Mouse (Mus musculus) midbrain, embryonic 13.5 days (tissue): ENCODE data around the gene Krtap14. TPM values are rescaled to one million over a fixed set of nuclear protein-coding genes. Genes with fewer than 3 reads are reported as not detected.

Experiments used
- ATAC-seq: fragments of 200-750 bp; cut with Nextera tagmentation; 2 replicates; pipeline ENCODE4 v1.8.0; 2017; ENCODE audit warnings: mild to moderate bottlenecking, moderate TSS enrichment, moderate library complexity
- H3K27ac ChIP-seq: fragments of 300-500 bp; sonication (generic); 2 replicates; pipeline ENCODE4 v1.5.1; 2015; ENCODE audit warnings: inconsistent platforms, mild to moderate bottlenecking, moderate library complexity
- H3K27me3 ChIP-seq: fragments of 300-500 bp; sonication (generic); 2 replicates; pipeline ENCODE4 v1.6.1; 2015; ENCODE audit warnings: mild to moderate bottlenecking, inconsistent platforms
- H3K36me3 ChIP-seq: fragments of 300-500 bp; sonication (generic); 2 replicates; pipeline ENCODE4 v1.6.1; 2015; ENCODE audit warnings: mild to moderate bottlenecking, inconsistent platforms
- H3K4me1 ChIP-seq: fragments of 300-500 bp; sonication (generic); replicated peaks from 2 replicates; pipeline ENCODE4 v1.6.1; 2015; ENCODE audit warnings: inconsistent platforms
- H3K4me2 ChIP-seq: fragments of 300-500 bp; sonication (generic); replicated peaks from 2 replicates; pipeline ENCODE4 v1.6.1; 2015; ENCODE audit warnings: moderate library complexity, mild to moderate bottlenecking, inconsistent platforms
- H3K4me3 ChIP-seq: fragments of 300-500 bp; sonication (generic); replicated peaks from 2 replicates; pipeline ENCODE4 v1.5.1; 2015; ENCODE audit warnings: mild to moderate bottlenecking, inconsistent platforms
- H3K9ac ChIP-seq: fragments of 300-500 bp; sonication (generic); replicated peaks from 2 replicates; pipeline ENCODE4 v1.6.1; 2015; ENCODE audit warnings: mild to moderate bottlenecking, inconsistent platforms
- H3K9me3 ChIP-seq: fragments of 300-500 bp; sonication (generic); 2 replicates; pipeline ENCODE4 v1.6.1; 2016; ENCODE audit warnings: mild to moderate bottlenecking, inconsistent platforms
- WGBS: fragments of 180-500 bp; shearing (Covaris S2); methylation state at CpG from one replicate; pipeline ENCODE4 v1.1.7; 2015; 5-methylcytosine and 5-hydroxymethylcytosine counted together
- polyA plus RNA-seq: library from polyadenylated mRNA; unstranded; fragments of >200 nt; fragmentation: Nextera tagmentation; extraction: Ambion mirVana; gene quantifications from 2 replicates; pipeline ENCODE4 v1.2.1, GENCODE M21; 2015

The Krtap14 gene
- polyA plus RNA-seq, 1 experiment from 2014 or later = not detected

- Histone ChIP-seq H3K36me3 (no peaks in the 10 kb centered on the region), H3K4me1 (no peaks in the 10 kb centered on the region), H3K4me3 (no peak within 1 kb of the TSS), H3K27ac (no peak within 1 kb of the TSS), H3K4me2 (no peak within 1 kb of the TSS), H3K27me3 (no peaks in the 10 kb centered on the region), H3K9me3 (no peaks in the 10 kb centered on the region), H3K9ac (no peak within 1 kb of the TSS)
- ATAC-seq = no peak
- WGBS = 95% methylated on average over 2 of the region's 2 CpGs
These were observed 51.8 kb downstream of the Krtap14 start, which contains the start of gene 2310057N15Rik for GRCm38 (mm10) chr16:88774106-88774505. Gene 2310057N15Rik (minus strand): TSS chr16:88774206.

Other genes starting within 250 kb of the Krtap14 start
- gene Krtap24-1, start 213.9 kb downstream of the Krtap14 start, polyA plus RNA-seq = not detected in 2 replicates
- gene 2310079G19Rik, start 198.5 kb downstream of the Krtap14 start, polyA plus RNA-seq = not detected in 2 replicates
- not detected in 2 replicates for gene Krtap26-1, start 178.3 kb downstream of the Krtap14 start, polyA plus RNA-seq
- not detected in 2 replicates for gene Krtap27-1, start 154.5 kb downstream of the Krtap14 start, polyA plus RNA-seq
- not detected in 2 replicates for gene 2310061N02Rik, start 118.2 kb downstream of the Krtap14 start, polyA plus RNA-seq
- gene Krtap13-1, start 97.3 kb downstream of the Krtap14 start, polyA plus RNA-seq = not detected in 2 replicates
- gene Krtap13, start 74.5 kb downstream of the Krtap14 start, polyA plus RNA-seq = not detected in 2 replicates
- gene 2310034C09Rik, start 67.3 kb downstream of the Krtap14 start, polyA plus RNA-seq = not detected in 2 replicates
- not detected in 2 replicates for gene 2310057N15Rik, start 51.9 kb downstream of the Krtap14 start, polyA plus RNA-seq
- not detected in 2 replicates for gene Gm5965, start 48.2 kb downstream of the Krtap14 start, polyA plus RNA-seq
- gene Gm20741, start 13.9 kb downstream of the Krtap14 start, polyA plus RNA-seq = not detected in 2 replicates
- gene Krtap15, start 5.9 kb downstream of the Krtap14 start, polyA plus RNA-seq = not detected in 2 replicates
- gene Krtap19-1, start 43.3 kb upstream of the Krtap14 start, polyA plus RNA-seq = not detected in 2 replicates
- gene Krtap19-2, start 48.1 kb upstream of the Krtap14 start, polyA plus RNA-seq = not detected in 2 replicates
- gene Krtap19-3, start 51.9 kb upstream of the Krtap14 start, polyA plus RNA-seq = not detected in 2 replicates
- gene Krtap19-4, start 58.9 kb upstream of the Krtap14 start, polyA plus RNA-seq = not detected in 2 replicates
- not detected in 2 replicates for gene Krtap19-5, start 70.3 kb upstream of the Krtap14 start, polyA plus RNA-seq
- not detected in 2 replicates for gene Krtap19-9b, start 106.1 kb upstream of the Krtap14 start, polyA plus RNA-seq
- gene Krtap16-3, start 136.7 kb upstream of the Krtap14 start, polyA plus RNA-seq = not detected in 2 replicates
- gene Krtap22-2, start 184.6 kb upstream of the Krtap14 start, polyA plus RNA-seq = not detected in 2 replicates
- not detected in 2 replicates for gene Gm10229, start 189.1 kb upstream of the Krtap14 start, polyA plus RNA-seq
- gene Krtap6-1, start 205.6 kb upstream of the Krtap14 start, polyA plus RNA-seq = not detected in 2 replicates
- not detected in 2 replicates for gene Gm10228, start 215.3 kb upstream of the Krtap14 start, polyA plus RNA-seq
- gene Krtap6-5, start 221.7 kb upstream of the Krtap14 start, polyA plus RNA-seq = not detected in 2 replicates
- not detected in 2 replicates for gene 1110025L11Rik, start 237.9 kb upstream of the Krtap14 start, polyA plus RNA-seq